12 mouse cellular contexts compared by ENCODE assay signal in genomic region chr7:95082248-95082647, GRCm38 (mm10).
DNase-seq lines count a peak whose midpoint lies in the region; ATAC-seq lines count a peak whose summit lies in the region.
"Had no signal": no experiment of that assay in that cellular context is flagged by ENCODE, and none has a peak within 500 bp of the region (broad histone marks: within the 10 kb centered on the region; RNA-seq: fewer than 3 reads in every experiment).

No protein-coding gene starts in this region.

- no peaks in the 10 kb centered on the region for H3K36me3 ChIP-seq in hindbrain, embryonic 15.5 days
- H3K36me3 ChIP-seq in hindbrain, embryonic 10.5 days = no peaks in the 10 kb centered on the region
- H3K36me3 ChIP-seq: liver, embryonic 13.5 days; neural tube, embryonic 13.5 days had no signal

- no peak for ATAC-seq in cerebellum, adult (ENCODE audit: insufficient number of reproducible peaks, low FRiP score, low TSS enrichment)
- ATAC-seq in hindbrain, embryonic 15.5 days (ENCODE audit: low FRiP score, low read depth) = peak; percentile 48; the same call in 1 of the 2 replicates

- H3K4me1 ChIP-seq in hindbrain, embryonic 15.5 days (replicated peaks) = no peaks in the 10 kb centered on the region
- H3K4me1 ChIP-seq in hindbrain, embryonic 10.5 days (replicated peaks) = no peaks in the 10 kb centered on the region
- H3K4me1 ChIP-seq: liver, embryonic 13.5 days; neural tube, embryonic 13.5 days had no signal

- no peak overlapping the region for H3K4me2 ChIP-seq in hindbrain, embryonic 15.5 days
- H3K4me2 ChIP-seq: liver, embryonic 13.5 days; neural tube, embryonic 13.5 days had no signal

- no peaks in the 10 kb centered on the region for H3K9me3 ChIP-seq in hindbrain, embryonic 15.5 days
- no peaks in the 10 kb centered on the region for H3K9me3 ChIP-seq in hindbrain, embryonic 10.5 days
- H3K9me3 ChIP-seq: liver, embryonic 13.5 days; neural tube, embryonic 13.5 days had no signal

- H3K4me3 ChIP-seq in hindbrain, embryonic 15.5 days = no peak overlapping the region
- H3K4me3 ChIP-seq in hindbrain, embryonic 10.5 days = no peak overlapping the region
- H3K4me3 ChIP-seq: liver, embryonic 13.5 days; neural tube, embryonic 13.5 days had no signal

- H3K9ac ChIP-seq in hindbrain, embryonic 15.5 days = no peak overlapping the region
- H3K9ac ChIP-seq: liver, embryonic 13.5 days; neural tube, embryonic 13.5 days had no signal

- no peak overlapping the region for H3K27ac ChIP-seq in hindbrain, embryonic 15.5 days (replicated peaks)
- H3K27ac ChIP-seq in hindbrain, embryonic 10.5 days = no peak overlapping the region
- H3K27ac ChIP-seq: liver, embryonic 13.5 days; neural tube, embryonic 13.5 days had no signal

- no peaks in the 10 kb centered on the region for H3K27me3 ChIP-seq in hindbrain, embryonic 15.5 days
- H3K27me3 ChIP-seq in hindbrain, embryonic 10.5 days (ENCODE audit: insufficient read depth, poor library complexity, severe bottlenecking) = no peaks in the 10 kb centered on the region
- H3K27me3 ChIP-seq: liver, embryonic 13.5 days; neural tube, embryonic 13.5 days had no signal

- peak; percentile 6 to 39 for DNase-seq in cerebellum, postnatal 10 days
- DNase-seq in hindbrain, embryonic 10.5 days (ENCODE audit: low spot score) = no peak
- DNase-seq in ZHBTc4 (ENCODE audit: low read depth, low spot score) (peak; percentile 1), MN1 (ENCODE audit: low spot score) (no peak)
- peak; percentile 55 to 59 for DNase-seq in heart, postnatal 10 days
- DNase-seq: cerebellum, postnatal 36 days; liver, embryonic 13.5 days; lung, postnatal 14 days; midbrain, embryonic 14.5 days had no signal

- intact Hi-C loops in heart, postnatal 10 days (cut with DNase I) = no loop called here

Comparison
In these comparisons a context has a peak if more than half of its experiments do, and no peak if none do; other contexts are left out.
1. DNase-seq: peak in cerebellum, postnatal 10 days (2 of 2), ZHBTc4 (single experiment) and heart, postnatal 10 days (2 of 2); none in hindbrain, embryonic 10.5 days (single experiment) and MN1 (single experiment).